Mouse (Mus musculus): Measurements from ENCODE around the gene Arhgap8. TPM values are rescaled to one million over a fixed set of nuclear protein-coding genes. Genes with fewer than 3 reads are reported as not detected.

Arhgap8 gene
- polyA plus RNA-seq, 1 experiment from 2014 or later: 0.19 TPM

GRCm38 (mm10) chr15:84691513-84691912, 28.3 kb upstream of the Arhgap8 start:
- DNase-seq (no peak), ATAC-seq (no peak)
- no peak overlapping the region for H3K4me3 ChIP-seq (ENCODE audit: low read depth, low read length)
- no peak overlapping the region for H3K4me2 ChIP-seq (ENCODE audit: low read depth, low read length)
- H3K27ac ChIP-seq (ENCODE audit: low read depth): no peak overlapping the region
- no peak overlapping the region for H3K9ac ChIP-seq (replicated peaks)
- WGBS (ENCODE audit: insufficient replicate concordance): 88% methylated on average over 6 of the region's 6 CpGs
- peaks cover 2% of the 10 kb centered on the region; the same call in 1 of the 2 replicates for H3K36me3 ChIP-seq (replicated peaks; ENCODE audit: insufficient read depth, low read length)
- no peaks in the 10 kb centered on the region; the same call in 1 of the 2 replicates for H3K4me1 ChIP-seq (ENCODE audit: insufficient read depth)
- TF ChIP-seq CTCF (IDR thresholded peaks at IDR 0.05; ENCODE audit: low read depth): no peak
- no peak for TF ChIP-seq EP300 (IDR thresholded peaks at IDR 0.05; ENCODE audit: low read depth)
- no peaks in the 10 kb centered on the region for H3K9me3 ChIP-seq (ENCODE audit: low read length)
- H3K27me3 ChIP-seq (ENCODE audit: insufficient read depth, low read length): no peaks in the 10 kb centered on the region

- 70% methylated on average over 7 of the region's 7 CpGs for WGBS (ENCODE audit: insufficient replicate concordance)
- DNase-seq: no peak
These were observed 27.2 kb upstream of the Arhgap8 start for GRCm38 (mm10) chr15:84692645-84693044.

GRCm38 (mm10) chr15:84696021-84696420, 23.8 kb upstream of the Arhgap8 start:
- Histone ChIP-seq H3K4me2 (ENCODE audit: low read depth, low read length) (no peak overlapping the region), H3K4me1 (ENCODE audit: insufficient read depth) (no peaks in the 10 kb centered on the region), H3K4me3 (ENCODE audit: low read depth, low read length) (no peak overlapping the region), H3K27me3 (ENCODE audit: insufficient read depth, low read length) (no peaks in the 10 kb centered on the region), H3K36me3 (replicated peaks; ENCODE audit: insufficient read depth, low read length) (0 out of 2 replicates have a peak, but pooled peaks cover 3% of the 10 kb centered on the region), H3K9ac (replicated peaks) (no peak overlapping the region), H3K27ac (ENCODE audit: low read depth) (no peak overlapping the region), H3K9me3 (ENCODE audit: low read length) (no peaks in the 10 kb centered on the region)
- WGBS (ENCODE audit: insufficient replicate concordance): 78% methylated on average over 4 of the region's 4 CpGs
- no peak for DNase-seq
- TF ChIP-seq EP300 (IDR thresholded peaks at IDR 0.05; ENCODE audit: low read depth): no peak
- no peak for TF ChIP-seq CTCF (IDR thresholded peaks at IDR 0.05; ENCODE audit: low read depth)
- no peak for ATAC-seq

More at GRCm38 (mm10) chr15:84692645-84693044, 27.2 kb upstream of the Arhgap8 start:
- Histone ChIP-seq H3K4me1 (ENCODE audit: insufficient read depth) (no peaks in the 10 kb centered on the region; the same call in 1 of the 2 replicates), H3K4me3 (ENCODE audit: low read depth, low read length) (no peak overlapping the region), H3K9me3 (ENCODE audit: low read length) (no peaks in the 10 kb centered on the region), H3K9ac (replicated peaks) (no peak overlapping the region), H3K36me3 (replicated peaks; ENCODE audit: insufficient read depth, low read length) (peaks cover 2% of the 10 kb centered on the region; the same call in 1 of the 2 replicates), H3K4me2 (ENCODE audit: low read depth, low read length) (no peak overlapping the region), H3K27ac (ENCODE audit: low read depth) (no peak overlapping the region), H3K27me3 (ENCODE audit: insufficient read depth, low read length) (no peaks in the 10 kb centered on the region)
- TF ChIP-seq CTCF (IDR thresholded peaks at IDR 0.05; ENCODE audit: low read depth) (no peak), EP300 (IDR thresholded peaks at IDR 0.05; ENCODE audit: low read depth) (no peak)
- ATAC-seq: no peak

- ATAC-seq (no peak), DNase-seq (no peak)
- WGBS (ENCODE audit: insufficient replicate concordance): 77% methylated on average over 11 of the region's 11 CpGs
- no peak for TF ChIP-seq EP300 (IDR thresholded peaks at IDR 0.05; ENCODE audit: low read depth)
- TF ChIP-seq CTCF (IDR thresholded peaks at IDR 0.05; ENCODE audit: low read depth): no peak
- Histone ChIP-seq H3K4me3 (ENCODE audit: low read depth, low read length) (no peak overlapping the region), H3K9ac (replicated peaks) (no peak overlapping the region), H3K4me2 (ENCODE audit: low read depth, low read length) (no peak overlapping the region), H3K27ac (ENCODE audit: low read depth) (no peak overlapping the region), H3K4me1 (ENCODE audit: insufficient read depth) (no peaks in the 10 kb centered on the region), H3K9me3 (ENCODE audit: low read length) (no peaks in the 10 kb centered on the region), H3K36me3 (replicated peaks; ENCODE audit: insufficient read depth, low read length) (0 out of 2 replicates have a peak, but pooled peaks cover 8% of the 10 kb centered on the region), H3K27me3 (ENCODE audit: insufficient read depth, low read length) (no peaks in the 10 kb centered on the region)
These were observed 22.2 kb upstream of the Arhgap8 start for GRCm38 (mm10) chr15:84697611-84698011.

GRCm38 (mm10) chr15:84698189-84698588, 21.7 kb upstream of the Arhgap8 start:
- no peak for TF ChIP-seq CTCF (IDR thresholded peaks at IDR 0.05; ENCODE audit: low read depth)
- no peak for TF ChIP-seq EP300 (IDR thresholded peaks at IDR 0.05; ENCODE audit: low read depth)
- WGBS (ENCODE audit: insufficient replicate concordance): 70% methylated on average over 2 of the region's 2 CpGs
- Histone ChIP-seq H3K4me3 (ENCODE audit: low read depth, low read length) (no peak overlapping the region), H3K27ac (ENCODE audit: low read depth) (no peak overlapping the region), H3K4me1 (ENCODE audit: insufficient read depth) (no peaks in the 10 kb centered on the region), H3K27me3 (ENCODE audit: insufficient read depth, low read length) (no peaks in the 10 kb centered on the region), H3K36me3 (replicated peaks; ENCODE audit: insufficient read depth, low read length) (0 out of 2 replicates have a peak, but pooled peaks cover 9% of the 10 kb centered on the region), H3K4me2 (ENCODE audit: low read depth, low read length) (no peak overlapping the region), H3K9ac (replicated peaks) (no peak overlapping the region), H3K9me3 (ENCODE audit: low read length) (no peaks in the 10 kb centered on the region)
- ATAC-seq: no peak
- DNase-seq: no peak

GRCm38 (mm10) chr15:84700147-84700794, 19.6 kb upstream of the Arhgap8 start:
- Histone ChIP-seq H3K4me2 (ENCODE audit: low read depth, low read length) (no peak overlapping the region), H3K36me3 (replicated peaks; ENCODE audit: insufficient read depth, low read length) (0 out of 2 replicates have a peak, but pooled peaks cover 7% of the 10 kb centered on the region), H3K9ac (replicated peaks) (no peak overlapping the region), H3K27me3 (ENCODE audit: insufficient read depth, low read length) (no peaks in the 10 kb centered on the region), H3K4me3 (ENCODE audit: low read depth, low read length) (no peak overlapping the region), H3K9me3 (ENCODE audit: low read length) (no peaks in the 10 kb centered on the region), H3K4me1 (ENCODE audit: insufficient read depth) (no peaks in the 10 kb centered on the region), H3K27ac (ENCODE audit: low read depth) (no peak overlapping the region)
- TF ChIP-seq CTCF (IDR thresholded peaks at IDR 0.05; ENCODE audit: low read depth): peak; percentile 92
- TF ChIP-seq EP300 (IDR thresholded peaks at IDR 0.05; ENCODE audit: low read depth): no peak
- ATAC-seq (peak; percentile 62), DNase-seq (peak; percentile 84)
- 47% methylated on average over 6 of the region's 6 CpGs for WGBS (ENCODE audit: insufficient replicate concordance)
